Mouse (Mus musculus): ENCODE data around the gene St6galnac5.

DNA sequence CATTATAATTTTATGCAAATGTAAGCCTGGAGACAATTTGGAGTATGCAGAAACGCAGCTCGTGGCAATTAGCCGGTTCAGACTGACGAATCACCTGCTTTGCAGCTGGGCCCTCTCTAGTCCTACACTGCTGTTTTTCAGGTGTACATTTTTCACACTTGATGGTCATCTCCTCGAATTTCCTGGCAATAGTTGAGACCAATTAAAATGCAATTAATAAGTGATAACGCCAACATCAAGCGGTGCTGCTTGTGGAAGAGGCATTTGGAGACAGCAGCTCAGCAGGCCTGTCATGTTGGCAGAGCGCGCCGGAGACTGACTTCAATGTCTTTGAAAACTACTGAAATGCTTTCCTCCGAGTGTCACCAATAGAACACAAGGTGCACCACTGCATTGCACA, 42.0 kb upstream of the St6galnac5 start:
- TF ChIP-seq CTCF (IDR thresholded peaks at IDR 0.05; ENCODE audit: control insufficient read depth, insufficient read depth, low read length) (no peak), POLR2A (IDR thresholded peaks at IDR 0.05; ENCODE audit: borderline replicate concordance, control insufficient read depth, low read depth, low read length) (no peak)
